Comparison of ENCODE assay signal across 19 mouse cellular contexts in genomic region chr11:55265647-55266046, GRCm38 (mm10).
DNase-seq lines count a peak whose midpoint lies in the region; ATAC-seq lines count a peak whose summit lies in the region.
"Had no signal": no experiment of that assay in that cellular context is flagged by ENCODE, and none has a peak within 500 bp of the region (broad histone marks: within the 10 kb centered on the region; RNA-seq: fewer than 3 reads in every experiment).

No protein-coding gene starts in this region.

- no peaks in the 10 kb centered on the region for H3K9me3 ChIP-seq in heart, embryonic 11.5 days (replicated peaks; ENCODE audit: control insufficient read depth, low read length)
- H3K9me3 ChIP-seq in megakaryocyte, embryonic 14.5 days = no peaks in the 10 kb centered on the region
- H3K9me3 ChIP-seq: hindbrain, embryonic 10.5 days; intestine, embryonic 15.5 days; kidney, embryonic 15.5 days; limb, embryonic 10.5 days; liver, embryonic 12.5 days had no signal

- H3K4me1 ChIP-seq in heart, embryonic 11.5 days (ENCODE audit: control insufficient read depth, insufficient read depth, low read length) = no peaks in the 10 kb centered on the region
- H3K4me1 ChIP-seq in megakaryocyte, embryonic 14.5 days = peaks cover 14% of the 10 kb centered on the region
- H3K4me1 ChIP-seq: hindbrain, embryonic 10.5 days; intestine, embryonic 15.5 days; kidney, embryonic 15.5 days; limb, embryonic 10.5 days; liver, embryonic 12.5 days had no signal

- no peak overlapping the region for H3K4me3 ChIP-seq in heart, embryonic 11.5 days (ENCODE audit: low read depth, low read length)
- peak overlapping the region; percentile 31 for H3K4me3 ChIP-seq in megakaryocyte, embryonic 14.5 days (replicated peaks)
- H3K4me3 ChIP-seq: hindbrain, embryonic 10.5 days; intestine, embryonic 15.5 days; kidney, embryonic 15.5 days; layer of hippocampus, adult 2 months; limb, embryonic 10.5 days; liver, embryonic 12.5 days had no signal

- ATAC-seq in heart, embryonic 11.5 days (replicated peaks; ENCODE audit: insufficient number of reproducible peaks, low FRiP score, low TSS enrichment) = no peak
- ATAC-seq in megakaryocyte, adult 5-6 weeks (ENCODE audit: poor library complexity, severe bottlenecking) = no peak
- no peak for ATAC-seq in inflammation-experienced regulatory T-cells, adult 6 months
- ATAC-seq: intestine, embryonic 15.5 days; liver, embryonic 12.5 days; lung, postnatal 0 days had no signal

- no peak overlapping the region for H3K4me2 ChIP-seq in heart, embryonic 11.5 days
- H3K4me2 ChIP-seq: intestine, embryonic 15.5 days; kidney, embryonic 15.5 days; liver, embryonic 12.5 days had no signal

- H3K27ac ChIP-seq in heart, embryonic 11.5 days (ENCODE audit: low read depth, low read length) = no peak overlapping the region
- H3K27ac ChIP-seq: hindbrain, embryonic 10.5 days; intestine, embryonic 15.5 days; kidney, embryonic 15.5 days; layer of hippocampus, adult 2 months; limb, embryonic 10.5 days; liver, embryonic 12.5 days had no signal

- no peak overlapping the region for H3K9ac ChIP-seq in heart, embryonic 11.5 days (ENCODE audit: low read depth, low read length)
- H3K9ac ChIP-seq: intestine, embryonic 15.5 days; kidney, embryonic 15.5 days; liver, embryonic 12.5 days had no signal

- WGBS in heart, embryonic 11.5 days (ENCODE audit: insufficient replicate concordance) = 36% methylated on average over 2 of the region's 2 CpGs

- H3K27me3 ChIP-seq in heart, embryonic 11.5 days (ENCODE audit: control insufficient read depth, insufficient read depth, low read length) = no peaks in the 10 kb centered on the region
- H3K27me3 ChIP-seq in megakaryocyte, embryonic 14.5 days (replicated peaks) = peaks cover 56% of the 10 kb centered on the region
- H3K27me3 ChIP-seq: intestine, embryonic 15.5 days; kidney, embryonic 15.5 days had no signal

- DNase-seq in cerebellum, adult 9-11 months = peak; percentile 61
- no peak for DNase-seq in cerebellum, adult 18-20 months
- peak; percentile 7 for DNase-seq in heart, adult 8-10 months (ENCODE audit: low spot score)
- peak; percentile 9 to 31 for DNase-seq in layer of hippocampus, postnatal 36 days
- DNase-seq: adrenal gland, postnatal 14 days; embryo, embryonic 11 days; spleen, adult 18-20 months; thymus, postnatal 14 days had no signal

- H3K36me3 ChIP-seq in heart, embryonic 11.5 days (ENCODE audit: control insufficient read depth, insufficient read depth, low read length) = no peaks in the 10 kb centered on the region
- H3K36me3 ChIP-seq in megakaryocyte, embryonic 14.5 days (replicated peaks; ENCODE audit: low read length) = no peaks in the 10 kb centered on the region
- H3K36me3 ChIP-seq: hindbrain, embryonic 10.5 days; intestine, embryonic 15.5 days; kidney, embryonic 15.5 days; limb, embryonic 10.5 days; liver, embryonic 12.5 days had no signal

Comparison
In these comparisons a context has a peak if more than half of its experiments do, and no peak if none do; other contexts are left out.
1. DNase-seq: peak in cerebellum, adult 9-11 months (single experiment), heart, adult 8-10 months (single experiment) and layer of hippocampus, postnatal 36 days (2 of 2); none in cerebellum, adult 18-20 months (0 of 2).